Mouse (Mus musculus) adrenal gland, postnatal 36 days (tissue): Measurements from ENCODE around the gene Numb. TPM values are rescaled to one million over a fixed set of nuclear protein-coding genes. Genes with fewer than 3 reads are reported as not detected.
"Not testable (repeated sequence)": the region's sequence is repeated elsewhere in the genome, so short reads cannot be mapped to it uniquely, and the experiment has no call there.

Experiments
- DNase-seq, 2 experiments: peaks; one replicate each; pipeline ENCODE4 v3.0.0; 2021; ENCODE audit warnings: mixed read lengths in 1 of 2
- total RNA-seq, 2 experiments: library from RNA; stranded (reverse); gene quantifications; 2 replicates each; pipeline ENCODE4 v1.2.3; 2021

The Numb gene
- total RNA-seq, 2 experiments from 2014 or later, result 46.2 to 49.9 TPM

DNA sequence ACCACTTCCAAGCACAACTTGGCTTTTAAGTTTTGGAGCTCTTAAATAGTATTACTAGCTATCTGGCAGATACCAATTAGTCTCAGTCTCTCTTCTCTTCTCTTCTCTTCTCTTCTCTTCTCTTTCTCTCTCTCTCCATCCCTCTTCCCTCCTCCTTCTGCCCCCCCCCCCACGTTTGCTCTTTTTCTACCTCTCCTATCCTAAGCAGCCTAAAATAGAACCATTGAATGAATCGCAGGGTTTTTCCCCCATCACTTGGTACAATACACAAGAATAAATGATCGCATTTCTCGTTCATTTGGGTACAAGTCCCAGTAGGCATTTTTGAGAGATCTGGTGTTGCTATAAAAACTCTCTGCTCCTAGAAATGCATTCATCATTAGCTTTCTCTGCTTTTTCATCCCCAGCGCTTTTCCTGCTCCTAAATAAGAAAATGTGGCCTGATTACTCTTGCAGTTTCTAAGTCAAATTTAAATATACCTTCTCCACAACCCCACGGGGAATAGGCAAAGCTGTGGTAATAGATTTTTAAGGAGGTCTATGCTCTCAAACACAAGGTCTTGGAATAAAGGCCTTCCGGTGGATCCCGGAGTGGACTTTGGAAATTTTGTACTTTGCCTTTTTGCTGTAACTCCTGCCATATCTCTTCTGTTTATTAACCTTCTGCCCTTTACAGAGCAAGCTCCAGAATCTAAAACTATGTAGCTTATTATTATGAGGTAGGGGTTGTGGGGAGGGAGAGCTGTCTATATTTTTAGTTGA is 1.2 kb upstream of the Numb start:
- no peak for DNase-seq

DNA sequence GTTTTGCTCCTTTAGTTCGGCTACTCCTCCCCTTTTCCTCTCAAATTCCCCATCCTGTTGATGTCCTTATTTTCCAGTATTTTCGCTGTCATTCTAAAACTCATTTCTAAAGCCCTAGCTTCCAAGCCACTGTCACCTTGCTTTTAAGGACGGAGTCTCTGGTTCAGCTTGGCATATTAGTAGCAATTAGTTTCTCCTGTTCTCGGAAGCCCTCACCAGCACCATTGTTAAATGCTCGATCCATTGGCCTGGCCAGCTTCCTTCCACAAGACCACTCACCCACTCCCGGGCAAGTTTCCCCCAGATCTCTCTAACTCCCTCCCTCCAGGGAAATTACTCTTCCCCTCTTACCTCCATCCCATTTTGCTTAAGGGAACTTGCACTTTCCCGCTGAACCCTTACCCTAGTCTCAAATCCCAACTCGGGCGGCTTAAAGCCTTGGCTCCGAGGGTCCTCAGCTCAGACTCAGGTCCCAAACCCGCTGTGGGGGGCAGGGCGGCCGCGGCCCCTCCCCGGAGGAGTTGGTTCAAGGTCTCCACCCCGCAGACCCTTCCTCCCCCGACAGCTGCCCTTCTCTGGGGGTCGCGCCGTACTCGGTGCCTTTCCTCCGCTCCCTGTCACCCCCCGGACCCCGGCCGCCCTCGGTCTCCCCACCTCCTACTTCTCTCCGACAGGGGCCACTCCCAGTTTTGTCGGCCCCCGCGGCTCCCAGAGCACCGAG is 853 bp downstream of the Numb start:
- peak in 1 of 2 experiments; percentile 33 for DNase-seq

DNA sequence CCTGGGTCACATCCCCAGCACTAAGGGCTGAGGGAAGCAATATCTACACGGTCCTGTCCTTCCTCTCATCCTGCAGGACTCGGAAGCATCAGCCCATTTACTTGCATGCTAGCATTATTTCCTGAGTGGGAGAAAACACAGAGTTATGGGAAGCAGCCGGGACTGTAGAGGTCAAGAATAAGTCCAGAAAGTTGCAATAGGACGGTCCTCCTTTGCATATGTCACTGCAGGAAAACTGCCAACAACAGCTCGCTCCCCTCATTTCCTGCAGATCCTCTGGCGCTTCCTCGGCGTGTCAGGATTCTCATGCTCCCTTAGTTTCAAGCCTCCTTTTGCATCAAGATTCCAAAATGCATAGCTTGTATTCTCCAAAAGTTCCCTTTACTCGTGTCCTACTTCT is 4.8 kb downstream of the Numb start:
- DNase-seq, result peak in 1 of 2 experiments; percentile 24

DNA sequence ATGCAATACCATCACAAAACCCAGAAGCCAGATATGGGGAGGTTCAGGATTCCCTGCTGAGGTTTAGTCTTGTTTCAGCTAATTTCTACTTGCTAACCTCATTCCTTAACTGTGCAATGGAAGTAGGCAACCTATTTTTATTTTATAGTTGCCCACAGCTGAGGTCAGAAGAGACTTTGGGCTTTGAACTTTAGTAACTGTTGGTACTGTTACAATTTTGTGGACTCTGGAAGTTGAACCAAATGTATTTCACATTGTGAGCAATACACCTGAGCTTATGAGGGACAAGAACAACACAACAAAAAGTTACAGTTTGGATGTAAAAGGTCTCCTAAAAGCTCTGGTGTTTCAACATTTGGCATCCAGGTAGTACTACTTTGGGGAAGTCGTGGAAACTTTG is 6.9 kb downstream of the Numb start:
- DNase-seq, result no peak

DNA sequence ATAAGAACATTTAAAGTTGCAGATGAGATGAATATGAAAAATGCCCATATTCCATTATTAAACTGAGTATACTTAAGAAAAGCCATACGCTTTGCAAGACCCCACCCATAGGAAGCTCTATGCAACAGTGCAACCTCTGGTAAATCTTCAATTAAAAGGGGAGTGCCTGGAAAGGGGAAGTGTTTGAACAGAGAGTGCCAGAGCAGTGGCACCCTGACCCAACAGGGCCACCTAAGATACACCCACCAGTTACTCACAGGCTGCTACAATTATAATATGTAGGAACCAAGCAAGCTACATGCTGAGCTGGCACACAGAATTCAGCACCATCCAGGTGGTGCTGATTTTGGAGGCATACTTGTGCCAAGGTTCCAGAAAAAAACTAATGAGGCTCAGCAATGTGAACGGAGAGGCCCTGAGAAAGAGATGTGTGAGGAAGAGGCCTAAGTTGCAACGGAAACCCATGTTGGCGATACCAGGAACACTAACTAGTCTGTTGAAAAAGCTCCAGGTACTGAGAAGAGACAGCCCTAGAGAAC is 7.5 kb downstream of the Numb start:
- DNase-seq, result no peak

DNA sequence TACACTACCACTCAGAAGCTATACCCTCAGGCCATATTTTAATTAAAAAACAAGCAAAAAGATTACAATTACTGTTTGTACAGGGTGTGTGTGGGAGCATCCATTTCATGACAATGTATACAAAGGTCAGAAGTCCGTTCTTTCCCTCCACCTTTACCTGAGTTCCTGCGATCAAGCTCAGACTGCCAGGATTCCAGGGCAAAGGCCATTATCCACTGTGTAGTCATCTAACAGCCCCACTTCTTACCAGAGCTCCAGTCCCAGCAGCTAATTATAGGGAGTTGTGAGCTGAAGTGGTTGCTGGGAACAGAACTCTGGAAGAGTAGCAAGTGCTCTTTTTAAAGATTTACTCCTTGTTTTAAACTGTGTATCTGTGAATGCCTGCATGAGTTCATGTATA is 11.3 kb downstream of the Numb start:
- no peak for DNase-seq

DNA sequence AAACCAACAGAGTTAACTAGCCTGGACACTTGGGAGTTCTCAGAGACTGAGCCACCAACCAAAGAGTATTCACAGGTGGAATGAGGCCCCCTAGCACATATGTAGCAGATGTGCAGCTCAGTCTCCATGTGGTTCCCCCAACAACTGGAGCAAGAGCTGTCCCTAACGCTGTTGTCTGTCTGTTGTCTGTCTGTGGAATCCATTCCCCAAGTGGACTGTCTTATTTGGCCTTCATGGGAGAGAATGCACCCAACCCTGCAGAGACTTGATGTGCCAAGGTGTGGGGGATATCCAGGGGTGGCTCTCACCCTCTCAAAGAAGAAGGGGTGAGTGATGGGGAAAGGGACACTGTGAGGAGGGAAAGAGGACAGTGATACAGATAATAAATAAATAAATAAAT is 28.8 kb downstream of the Numb start:
- no peak for DNase-seq

DNA sequence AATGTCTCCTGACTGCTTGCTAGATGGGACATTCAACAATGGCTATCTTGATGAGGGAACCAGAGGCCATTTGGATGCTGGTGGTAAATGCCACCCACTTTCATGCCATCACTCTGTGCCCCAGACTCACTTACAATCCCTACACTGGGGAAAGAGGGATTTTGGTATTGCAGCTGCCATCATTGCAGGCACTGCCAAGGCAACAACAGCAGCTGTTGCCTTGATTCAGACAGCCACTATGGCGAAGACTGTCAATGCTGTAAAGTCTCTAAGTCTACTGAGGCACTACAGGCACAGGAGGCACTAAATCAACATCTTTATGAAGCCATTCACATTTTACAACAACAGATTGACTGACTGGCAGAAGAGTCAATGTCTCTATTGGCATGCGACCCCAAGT is 30.5 kb downstream of the Numb start:
- DNase-seq, result no peak

DNA sequence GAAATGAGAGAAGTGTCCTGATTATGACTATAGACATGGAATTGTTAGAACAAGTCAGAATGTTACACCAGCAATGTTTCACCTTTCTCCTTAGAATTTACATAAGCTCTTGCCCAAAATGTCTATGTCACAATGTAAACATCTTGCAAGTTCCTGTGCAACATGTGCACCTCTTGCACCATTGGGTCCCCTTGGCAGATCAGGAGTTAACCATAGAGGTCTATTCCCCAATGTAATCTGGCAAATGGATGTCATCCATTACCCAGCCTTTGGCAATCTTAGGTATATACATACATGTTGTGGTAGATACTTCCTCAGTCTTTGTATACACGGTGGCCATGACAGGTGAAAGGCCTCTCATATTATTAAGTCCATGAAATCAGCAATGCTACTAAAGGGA is 32.6 kb downstream of the Numb start:
- DNase-seq, result no peak

DNA sequence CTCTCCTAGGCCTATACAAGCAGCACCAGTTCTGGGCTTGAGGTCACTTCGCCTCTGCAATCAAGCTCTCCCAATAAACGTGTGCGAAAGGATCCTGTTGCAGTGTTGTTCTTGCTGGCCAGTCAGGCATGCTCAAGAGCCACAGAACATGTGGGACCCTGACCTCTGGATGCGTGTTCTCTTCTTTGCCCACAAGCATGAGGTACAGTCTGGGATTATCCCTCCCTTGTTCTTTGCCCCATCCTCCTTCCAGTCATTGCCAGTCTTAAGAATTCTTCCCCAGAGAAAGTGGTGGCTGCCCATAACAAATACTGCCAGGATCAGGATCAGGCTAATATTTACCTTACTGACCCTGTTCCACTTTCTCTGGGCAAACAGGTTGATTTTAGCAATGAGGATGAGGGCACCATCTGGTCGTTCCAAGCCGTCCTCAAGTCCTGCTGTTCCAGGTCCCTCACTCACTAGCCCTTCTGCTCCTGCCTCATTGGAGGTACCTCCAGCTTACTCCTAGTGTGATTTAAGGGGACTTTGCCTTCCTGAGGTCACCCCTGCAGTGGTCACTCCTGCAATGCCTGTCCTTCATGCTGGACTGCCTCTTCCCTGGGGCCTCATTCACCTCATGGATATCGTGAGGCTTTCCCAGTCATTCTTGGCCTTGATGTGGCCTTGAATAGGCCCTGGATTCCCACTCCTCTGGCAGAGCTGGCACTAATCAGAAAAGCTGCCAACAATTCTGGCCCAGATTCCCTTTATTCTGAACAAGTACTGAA is 36.0 kb downstream of the Numb start:
- peak; percentile 46 to 63 for DNase-seq

DNA sequence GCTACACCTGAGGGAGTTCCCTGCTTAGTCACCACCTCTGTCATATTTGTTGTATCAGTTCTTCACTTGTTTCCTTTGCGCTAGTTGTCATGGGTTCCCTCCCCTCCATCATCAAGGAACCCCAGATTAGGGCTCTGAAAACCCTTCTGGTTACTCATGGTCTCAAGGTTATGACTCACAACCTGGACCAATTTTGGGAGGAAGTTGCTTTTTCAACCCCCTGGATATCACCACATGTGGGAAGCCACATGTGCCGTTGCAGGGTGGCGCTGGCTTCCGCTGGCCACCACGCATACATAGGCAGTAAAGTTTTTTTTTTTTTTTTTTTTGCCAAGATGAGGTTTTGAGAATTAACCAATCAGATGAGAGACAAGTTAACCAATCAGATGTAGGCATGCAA is 36.7 kb downstream of the Numb start:
- not testable (repeated sequence) for DNase-seq

DNA sequence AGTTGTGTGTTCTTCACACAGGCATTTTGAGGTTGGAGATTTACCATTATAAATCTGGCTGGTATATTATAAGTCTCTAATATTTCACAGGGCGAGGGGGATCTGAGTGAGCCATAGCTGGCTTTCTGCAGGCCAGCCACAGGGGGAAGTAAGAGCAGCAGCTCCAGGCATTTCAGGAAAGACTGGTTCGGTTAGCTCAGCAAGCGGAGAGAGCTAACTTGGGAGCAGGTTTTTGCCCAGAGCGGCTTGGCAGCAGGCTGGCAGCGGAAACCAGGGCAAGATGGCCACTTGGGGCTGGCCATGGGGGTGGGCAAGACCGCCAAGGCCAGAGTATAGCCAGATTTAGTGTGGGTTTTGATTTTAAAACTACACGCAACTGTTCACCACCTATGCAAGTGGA is 39.2 kb downstream of the Numb start:
- no peak for DNase-seq

DNA sequence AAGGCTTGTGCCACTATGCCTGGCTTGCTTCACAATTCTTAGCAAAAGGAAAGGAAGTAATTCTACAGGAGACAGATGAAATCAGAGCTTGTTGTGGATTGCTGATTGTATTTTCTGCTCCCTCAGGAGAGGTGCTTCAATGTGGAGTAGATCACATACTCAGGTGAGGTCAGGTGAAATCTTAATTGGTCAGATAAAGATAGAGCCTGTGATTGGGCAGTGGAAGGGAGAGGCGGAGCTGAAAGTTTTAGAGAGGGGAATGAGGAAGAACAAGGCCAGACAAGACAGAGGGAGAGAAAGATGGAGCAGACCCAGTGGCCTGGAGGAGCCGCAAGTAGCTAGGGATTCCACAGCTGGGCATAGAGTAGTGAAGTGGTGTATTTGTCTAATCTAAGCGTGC is 39.6 kb downstream of the Numb start:
- no peak for DNase-seq

DNA sequence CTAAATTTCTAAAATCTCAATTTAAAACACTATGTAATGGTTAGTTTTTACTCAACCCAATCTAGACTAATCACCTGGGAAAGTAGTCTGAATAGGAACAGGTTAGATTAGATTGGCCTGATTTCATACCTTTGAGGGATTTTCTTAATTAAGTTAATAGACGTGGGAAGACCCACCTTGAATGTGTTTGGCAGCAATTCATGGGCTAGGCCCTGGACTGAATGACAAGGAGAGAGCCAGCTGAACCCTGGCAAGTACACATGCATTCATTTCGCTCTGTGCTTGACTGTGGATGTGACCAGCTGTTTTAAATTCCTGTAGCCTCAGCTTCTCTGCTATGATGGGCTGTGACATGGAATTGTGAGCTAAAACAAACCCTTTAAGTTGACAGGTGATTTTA is 40.8 kb downstream of the Numb start:
- no peak for DNase-seq

DNA sequence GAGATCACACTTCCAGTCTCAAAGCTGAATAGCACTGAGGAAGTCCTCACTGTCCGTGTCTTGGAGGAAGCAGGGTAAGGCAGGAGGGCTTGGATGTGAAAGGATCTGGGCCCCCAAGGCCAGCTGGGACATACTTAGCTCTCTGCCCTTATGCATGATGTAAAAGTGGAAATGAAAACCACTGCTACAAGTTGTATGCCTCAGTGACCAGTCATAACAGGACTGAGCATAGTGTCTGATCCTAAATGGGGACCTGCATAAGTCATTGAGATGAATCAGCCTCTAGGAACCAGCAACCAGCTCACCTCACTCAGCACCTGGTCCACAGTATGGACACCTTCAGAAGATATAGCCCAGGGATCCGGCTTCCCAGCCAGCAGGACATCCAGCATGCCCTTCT is 46.6 kb downstream of the Numb start:
- DNase-seq, result no peak

DNA sequence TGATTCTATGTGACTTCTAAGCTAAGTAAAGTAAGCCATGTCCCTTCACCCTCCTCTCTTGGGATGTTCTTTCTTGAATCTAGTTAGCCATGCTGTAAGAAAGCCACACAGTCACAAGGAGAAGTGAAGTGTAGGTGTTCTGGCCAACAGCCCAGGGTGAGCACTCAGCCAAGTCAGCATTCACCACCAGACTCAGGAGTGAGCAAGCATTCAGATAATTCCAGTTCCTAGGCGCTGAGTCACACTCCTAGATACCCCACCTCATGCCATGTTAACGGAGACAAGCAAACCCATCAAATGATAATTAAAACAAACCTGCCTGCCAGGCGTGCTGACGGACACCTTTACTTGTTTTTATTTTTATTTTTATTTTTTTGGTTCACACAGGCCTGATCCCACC is 47.1 kb downstream of the Numb start:
- DNase-seq, result no peak

DNA sequence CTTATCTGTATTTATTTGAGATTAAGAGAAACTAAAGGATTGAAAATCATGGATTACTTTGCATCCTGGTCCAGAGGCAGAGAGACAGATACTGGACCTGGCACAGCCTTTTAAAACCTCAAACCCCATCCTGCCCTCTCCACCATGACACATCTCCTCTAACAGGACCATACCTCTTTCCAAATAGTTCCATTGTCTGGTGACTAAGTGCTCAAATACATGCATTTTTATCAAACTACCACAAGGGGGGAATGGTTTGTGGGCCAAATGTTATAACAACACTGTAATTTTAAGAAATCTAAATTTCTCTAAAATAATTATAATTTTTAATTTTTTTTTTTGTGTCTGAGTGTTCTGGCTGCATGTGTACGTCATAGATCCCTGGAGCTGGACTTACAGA is 57.2 kb downstream of the Numb start:
- DNase-seq, result no peak

DNA sequence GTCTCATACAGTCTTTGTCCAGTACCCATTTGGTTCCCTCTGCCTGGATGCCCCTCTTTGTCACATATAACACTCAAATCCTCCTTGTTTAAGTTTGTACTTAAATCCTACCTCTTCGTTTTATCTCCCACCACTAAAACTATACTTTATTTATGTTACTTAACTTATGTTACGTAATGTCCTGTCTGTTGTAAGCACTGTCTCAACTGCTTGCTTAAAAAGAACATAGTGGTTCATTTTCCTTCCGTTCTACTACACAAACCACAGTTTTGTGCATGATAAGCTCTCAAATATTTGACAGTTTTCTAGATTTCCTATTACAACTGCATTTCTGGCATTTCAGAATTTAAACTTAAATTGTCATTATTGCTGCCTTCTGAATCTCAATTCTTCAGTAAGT is 59.9 kb downstream of the Numb start:
- no peak for DNase-seq

DNA sequence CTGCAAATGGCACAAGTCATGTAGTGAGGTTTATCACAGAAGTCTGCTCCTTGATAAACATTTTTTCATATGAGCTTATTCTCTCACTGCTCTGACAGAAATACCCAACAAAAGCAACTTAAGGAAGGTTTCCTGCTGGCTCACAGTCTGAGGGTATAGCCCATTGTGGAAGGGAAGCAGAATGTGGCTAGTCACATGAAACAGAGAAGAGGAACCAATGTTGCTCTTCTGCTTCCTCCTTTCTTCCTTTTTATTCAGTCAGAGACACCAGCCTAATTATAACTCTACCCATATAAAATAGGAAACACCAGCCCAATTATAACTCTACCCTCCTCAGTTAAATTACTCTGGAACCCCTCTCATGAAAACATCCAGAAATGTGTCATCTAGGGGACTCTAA is 61.0 kb downstream of the Numb start:
- no peak for DNase-seq

DNA sequence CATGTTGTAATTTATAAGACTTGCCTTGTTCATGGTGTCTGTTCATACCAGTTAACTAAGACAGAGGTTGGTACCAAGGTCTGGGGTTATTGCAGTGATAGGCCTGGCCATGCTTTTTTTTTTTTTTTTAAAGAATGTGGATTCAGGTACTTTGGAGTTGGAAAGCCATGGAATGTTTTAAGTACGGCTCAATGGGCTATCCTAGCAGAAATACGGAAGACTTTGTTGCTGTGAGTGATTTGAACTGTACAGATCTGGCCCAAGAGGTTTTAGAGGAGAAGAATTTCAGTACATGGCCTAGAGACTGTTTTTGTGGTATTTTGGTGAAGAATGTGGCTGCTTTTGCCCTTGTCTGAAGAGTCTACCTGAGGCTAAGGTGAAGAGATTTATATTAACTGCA is 63.7 kb downstream of the Numb start:
- no peak for DNase-seq

DNA sequence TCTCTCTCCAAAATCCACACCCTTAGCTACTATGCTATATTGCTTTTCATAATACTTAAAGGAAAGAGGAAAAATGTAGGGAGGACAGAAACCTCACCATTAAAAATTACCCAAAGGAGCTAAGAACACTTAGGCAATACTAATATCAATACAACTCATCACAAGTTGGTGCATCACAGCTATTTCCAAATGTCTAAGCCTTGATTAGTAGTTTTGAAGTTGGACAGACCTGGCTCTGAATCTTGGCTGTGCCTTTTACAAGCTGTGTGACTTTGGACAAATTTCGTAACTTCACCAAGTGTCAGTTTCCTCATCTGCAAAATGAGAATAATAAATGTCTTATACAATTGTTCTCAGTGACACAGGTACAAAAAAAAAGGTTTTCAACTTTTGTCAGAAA is 66.5 kb downstream of the Numb start:
- no peak for DNase-seq

DNA sequence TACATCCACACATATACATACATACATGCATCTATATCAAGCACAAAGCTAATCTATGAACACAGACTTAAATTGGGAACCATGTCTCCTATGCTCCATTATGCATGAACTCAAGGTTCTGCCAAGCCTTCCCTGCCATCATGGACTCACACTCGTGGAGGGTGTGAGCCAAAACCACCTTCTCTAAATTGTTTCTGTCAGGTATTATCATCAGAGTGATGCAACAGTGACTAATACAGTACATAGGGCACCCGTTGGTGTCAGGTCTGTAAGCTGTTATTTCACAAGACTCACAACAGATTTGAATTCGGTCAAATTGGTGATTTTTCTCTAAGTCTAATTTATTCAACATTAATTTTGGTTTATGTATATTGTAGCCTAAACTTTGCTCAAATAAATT is 67.5 kb downstream of the Numb start:
- DNase-seq, result no peak
